Mouse (Mus musculus) heart, embryonic 12.5 days (tissue): ENCODE results near the gene Ilf3. TPM values are rescaled to one million over a fixed set of nuclear protein-coding genes. Genes with fewer than 3 reads are reported as not detected.
"Not testable (repeated sequence)": the region's sequence is repeated elsewhere in the genome, so short reads cannot be mapped to it uniquely, and the experiment has no call there.

Source experiments
- ATAC-seq: fragments of 200-750 bp; cut with Nextera tagmentation; 2 replicates; pipeline ENCODE4 v1.8.0; 2017; ENCODE audit warnings: moderate TSS enrichment, moderate library complexity; ENCODE audit not compliant: insufficient number of reproducible peaks, low FRiP score
- H3K27ac ChIP-seq: fragments of 300-500 bp; sonication (generic); 2 replicates; pipeline ENCODE4 v1.5.1; 2016; ENCODE audit warnings: mild to moderate bottlenecking, moderate library complexity; ENCODE audit not compliant: poor library complexity, severe bottlenecking
- H3K27me3 ChIP-seq: fragments of 300-500 bp; sonication (generic); replicated peaks from 2 replicates; pipeline ENCODE4 v1.6.1; 2016; ENCODE audit warnings: mild to moderate bottlenecking, moderate library complexity
- H3K36me3 ChIP-seq: fragments of 300-500 bp; sonication (generic); 2 replicates; pipeline ENCODE4 v1.6.1; 2016; ENCODE audit warnings: mild to moderate bottlenecking, moderate library complexity
- H3K4me1 ChIP-seq: fragments of 300-500 bp; sonication (generic); replicated peaks from 2 replicates; pipeline ENCODE4 v1.6.1; 2016; ENCODE audit warnings: mild to moderate bottlenecking
- H3K4me2 ChIP-seq: fragments of 300-500 bp; sonication (generic); 2 replicates; pipeline ENCODE4 v1.6.1; 2016; ENCODE audit warnings: mild to moderate bottlenecking, moderate library complexity
- H3K4me3 ChIP-seq: fragments of 300-500 bp; sonication (generic); 2 replicates; pipeline ENCODE4 v1.5.1; 2016; ENCODE audit warnings: mild to moderate bottlenecking
- H3K9ac ChIP-seq: fragments of 300-500 bp; sonication (generic); 2 replicates; pipeline ENCODE4 v1.6.1; 2016; ENCODE audit warnings: mild to moderate bottlenecking, moderate library complexity
- H3K9me3 ChIP-seq: fragments of 300-500 bp; sonication (generic); replicated peaks from 2 replicates; pipeline ENCODE4 v1.6.1; 2016; ENCODE audit warnings: mild to moderate bottlenecking, moderate library complexity
- WGBS: fragments of 180-500 bp; shearing (Covaris S2); methylation state at CpG from one replicate; pipeline ENCODE4 v1.1.7; 2016; 5-methylcytosine and 5-hydroxymethylcytosine counted together
- polyA plus RNA-seq: library from polyadenylated mRNA; unstranded; fragments of >200 nt; fragmentation: Nextera tagmentation; extraction: Ambion mirVana; gene quantifications from 2 replicates; pipeline ENCODE4 v1.2.1, GENCODE M21; 2016

Gene Ilf3
- polyA plus RNA-seq: 139 and 142 TPM in 2 replicates

DNA sequence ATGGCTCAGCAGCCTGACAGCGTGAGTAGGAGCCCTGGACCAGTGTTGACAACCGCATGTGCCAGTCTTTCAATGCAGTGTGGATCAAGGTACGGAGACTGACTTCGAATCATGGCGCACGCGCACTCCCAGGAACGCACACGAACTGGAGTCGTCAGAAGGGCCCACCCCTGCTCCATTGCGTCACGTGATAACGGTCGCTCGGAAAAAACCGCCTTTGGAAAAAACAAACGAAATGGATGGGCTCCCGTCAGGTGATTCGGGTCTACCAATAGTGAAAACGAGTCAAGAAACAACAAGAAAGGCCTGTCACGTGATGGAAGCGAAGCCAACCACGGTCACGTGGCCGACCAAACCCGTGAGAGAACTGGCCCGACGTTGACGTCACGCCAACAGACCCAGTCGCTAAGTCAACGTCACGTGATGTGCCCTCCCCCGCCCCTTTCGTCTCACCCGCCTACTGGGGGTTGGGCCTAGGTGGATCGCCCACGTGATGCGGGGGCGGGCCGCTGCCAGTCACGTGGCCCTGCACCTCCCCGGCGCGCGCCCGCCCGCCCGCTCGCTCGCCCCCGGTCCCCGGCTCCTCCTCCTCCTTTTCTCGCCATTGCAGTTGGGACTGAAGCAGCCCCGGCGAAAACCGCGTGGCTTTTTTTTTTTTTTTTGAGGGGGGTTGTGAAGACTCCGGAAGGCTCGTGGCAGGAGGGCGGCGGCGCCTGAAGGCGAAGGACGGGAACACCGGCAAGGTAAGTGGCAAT is at the start of gene Ilf3:
Gene Ilf3 (plus strand): TSS at position 515 of the 755 bp plus-strand sequence.
- Histone ChIP-seq H3K27me3 (peaks cover 5% of the 10 kb centered on the region; the same call in 1 of the 2 replicates), H3K4me2 (peak within 1 kb of the TSS; percentile 90), H3K36me3 (peaks cover 10% of the 10 kb centered on the region), H3K4me3 (peak within 1 kb of the TSS; percentile 89), H3K4me1 (peaks cover 22% of the 10 kb centered on the region), H3K9me3 (no peaks in the 10 kb centered on the region), H3K27ac (peak within 1 kb of the TSS; percentile 85), H3K9ac (peak within 1 kb of the TSS; percentile 88)
- under 1% methylated on average over 62 of the region's 66 CpGs for WGBS
- peak; percentile 93 for ATAC-seq

DNA sequence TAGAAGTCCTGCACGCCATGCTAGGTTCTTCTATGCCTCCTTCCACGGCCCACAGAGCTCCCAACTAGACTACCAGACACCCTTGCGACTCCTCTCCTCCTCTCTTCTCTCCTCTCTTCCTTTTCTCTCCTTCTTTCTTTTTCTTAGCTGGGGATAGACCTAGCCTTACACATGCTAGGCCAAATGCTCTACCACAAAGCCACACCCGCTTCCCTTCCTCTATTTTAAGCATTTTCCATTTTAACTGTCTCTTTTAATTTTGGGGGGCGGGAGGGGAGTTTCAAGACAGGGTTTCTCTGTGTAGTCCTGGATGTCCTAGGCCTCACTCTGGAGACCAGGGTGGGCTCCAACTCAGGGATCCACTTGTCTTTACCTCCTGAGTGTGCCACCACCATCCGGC is 48.9 kb upstream of the Ilf3 start:
- no peaks in the 10 kb centered on the region for H3K27me3 ChIP-seq
- 86% methylated on average over 6 of the region's 6 CpGs for WGBS
- H3K4me3 ChIP-seq: no peak overlapping the region
- H3K4me1 ChIP-seq: peaks cover 18% of the 10 kb centered on the region
- no peak overlapping the region for H3K9ac ChIP-seq
- H3K36me3 ChIP-seq: no peaks in the 10 kb centered on the region
- H3K27ac ChIP-seq: no peak overlapping the region
- no peak for ATAC-seq
- no peak overlapping the region for H3K4me2 ChIP-seq
- H3K9me3 ChIP-seq: no peaks in the 10 kb centered on the region

DNA sequence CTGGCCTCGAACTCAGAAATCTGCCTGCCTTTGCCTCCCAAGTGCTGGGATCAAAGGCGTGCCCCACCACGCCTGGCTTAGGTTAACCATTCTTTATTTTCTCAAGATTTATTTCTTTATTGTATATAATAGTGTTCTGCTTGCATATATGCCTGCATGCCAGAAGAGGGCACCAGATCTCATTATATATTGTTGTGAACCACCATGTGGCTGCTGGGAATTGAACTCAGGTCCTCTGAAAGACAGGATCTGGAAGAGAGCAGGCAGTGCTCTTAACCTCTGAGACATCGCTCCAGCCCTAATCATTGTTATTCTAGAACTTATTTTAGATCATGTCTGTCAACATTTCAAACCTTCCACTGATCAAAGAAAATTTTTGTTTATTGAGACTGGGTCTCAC is 48.2 kb upstream of the Ilf3 start:
- no peak overlapping the region for H3K27ac ChIP-seq
- WGBS: 87% methylated on average over 4 of the region's 4 CpGs
- H3K4me3 ChIP-seq: no peak overlapping the region
- H3K9ac ChIP-seq: no peak overlapping the region
- H3K4me1 ChIP-seq: peaks cover 23% of the 10 kb centered on the region
- H3K4me2 ChIP-seq: no peak overlapping the region
- H3K9me3 ChIP-seq: no peaks in the 10 kb centered on the region
- peaks cover 4% of the 10 kb centered on the region for H3K36me3 ChIP-seq
- no peak for ATAC-seq
- no peaks in the 10 kb centered on the region for H3K27me3 ChIP-seq

DNA sequence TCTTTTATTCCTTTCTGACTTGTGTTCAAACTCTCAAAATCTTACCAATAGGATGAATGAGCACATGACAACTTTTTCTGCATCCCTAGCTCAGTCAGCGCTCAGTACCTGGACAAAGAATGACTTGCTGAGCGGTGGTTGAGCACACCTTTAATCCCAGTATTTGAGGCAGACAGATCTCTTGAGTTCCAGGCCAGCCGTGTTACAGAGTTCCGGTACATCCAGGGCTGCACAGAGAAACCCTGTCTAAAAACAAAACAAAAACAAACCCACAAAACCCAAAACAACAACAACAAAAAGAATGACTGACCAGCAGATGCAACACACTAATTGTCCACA is 47.4 kb upstream of the Ilf3 start:
- no peaks in the 10 kb centered on the region for H3K27me3 ChIP-seq
- H3K27ac ChIP-seq: no peak overlapping the region
- H3K9me3 ChIP-seq: no peaks in the 10 kb centered on the region
- WGBS: 32% methylated on average over 4 of the region's 4 CpGs
- peak overlapping the region; percentile 73 for H3K4me3 ChIP-seq
- peak overlapping the region; percentile 96 for H3K4me2 ChIP-seq
- no peak overlapping the region for H3K9ac ChIP-seq
- no peak; the same call in 1 of the 2 replicates for ATAC-seq
- H3K36me3 ChIP-seq: peaks cover 10% of the 10 kb centered on the region
- H3K4me1 ChIP-seq: peaks cover 24% of the 10 kb centered on the region

DNA sequence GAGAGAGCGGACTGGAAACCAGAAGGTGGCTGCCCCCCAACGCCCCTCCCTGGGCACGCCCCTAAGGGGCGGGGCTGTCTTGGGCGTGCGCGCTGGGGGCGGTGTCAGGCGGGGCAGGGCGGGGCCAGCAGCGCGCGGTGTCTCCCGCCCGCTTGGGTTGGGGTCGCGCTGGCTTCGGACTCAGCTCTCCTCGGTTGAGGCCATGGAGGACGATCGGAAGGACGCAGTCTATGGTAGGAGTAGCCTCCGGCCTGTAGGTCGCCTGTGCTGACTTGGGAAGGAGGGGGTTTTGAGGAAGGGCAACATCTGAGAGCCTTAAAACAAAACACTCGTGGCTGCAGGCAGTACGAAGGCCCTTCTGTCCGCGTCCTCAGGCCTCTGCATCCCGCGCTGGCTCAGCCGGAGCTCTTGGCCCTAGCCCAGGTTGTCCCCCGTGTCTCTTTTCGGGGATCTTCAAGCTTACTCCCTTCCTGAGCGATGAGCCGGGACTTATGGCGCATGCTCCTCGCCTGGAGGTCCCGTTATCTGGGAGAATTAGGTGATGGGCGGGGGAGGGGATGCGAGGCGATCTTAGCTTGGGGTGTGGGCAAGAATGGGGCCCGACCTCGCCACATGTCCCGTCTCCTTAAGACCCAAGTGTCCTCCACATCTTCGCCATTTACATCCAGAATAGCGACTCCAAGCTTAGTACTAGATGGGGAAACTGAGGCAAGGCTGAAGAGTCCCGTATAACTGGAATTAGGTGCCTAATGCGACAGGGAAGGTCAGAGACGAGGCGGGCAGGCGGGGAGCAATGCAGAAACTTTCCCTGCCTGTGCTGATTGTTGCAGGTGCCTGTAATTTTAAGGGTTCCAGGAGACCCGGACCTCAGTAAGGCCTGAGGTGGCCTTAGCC is 46.8 kb upstream of the Ilf3 start, which contains the start of gene Slc44a2:
Gene Slc44a2 (plus strand): TSS at position 80 of the 894 bp plus-strand sequence.
- ATAC-seq: peak; percentile 97
- under 1% methylated on average over 52 of the region's 52 CpGs for WGBS
- H3K27ac ChIP-seq: peak within 1 kb of the TSS; percentile 62

DNA sequence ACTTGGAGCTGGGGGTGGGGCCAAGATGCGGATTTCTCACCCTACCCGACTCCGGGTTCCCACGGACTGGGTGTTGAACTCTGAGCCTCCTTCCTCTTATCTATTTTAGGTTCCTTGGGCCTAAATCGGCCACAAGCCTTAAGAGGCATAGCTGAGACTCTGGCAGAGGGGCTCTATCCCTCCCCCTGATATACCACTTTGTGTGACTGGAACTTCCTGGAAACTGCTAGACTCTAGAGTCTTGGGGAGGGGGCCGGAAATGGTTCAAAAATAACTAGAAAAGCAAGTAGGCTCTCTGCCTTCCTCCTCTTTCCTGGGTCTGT is 46.2 kb upstream of the Ilf3 start:
- H3K9me3 ChIP-seq: no peaks in the 10 kb centered on the region
- peaks cover 28% of the 10 kb centered on the region for H3K4me1 ChIP-seq
- no peaks in the 10 kb centered on the region for H3K27me3 ChIP-seq
- H3K27ac ChIP-seq: peak overlapping the region; percentile 62
- peaks cover 15% of the 10 kb centered on the region for H3K36me3 ChIP-seq
- peak overlapping the region; percentile 96 for H3K4me2 ChIP-seq
- peak; percentile 59 for ATAC-seq
- peak overlapping the region; percentile 89 for H3K9ac ChIP-seq
- WGBS: 7% methylated on average over 6 of the region's 6 CpGs
- H3K4me3 ChIP-seq: peak overlapping the region; percentile 73

More for the DNA sequence above, 46.8 kb upstream of the Ilf3 start, which contains the start of gene Slc44a2:
- H3K27me3 ChIP-seq: no peaks in the 10 kb centered on the region
- H3K4me1 ChIP-seq: peaks cover 27% of the 10 kb centered on the region
- peaks cover 14% of the 10 kb centered on the region for H3K36me3 ChIP-seq
- H3K4me2 ChIP-seq: peak within 1 kb of the TSS; percentile 96
- peak within 1 kb of the TSS; percentile 73 for H3K4me3 ChIP-seq
- H3K9ac ChIP-seq: peak within 1 kb of the TSS; percentile 89
- H3K9me3 ChIP-seq: no peaks in the 10 kb centered on the region

DNA sequence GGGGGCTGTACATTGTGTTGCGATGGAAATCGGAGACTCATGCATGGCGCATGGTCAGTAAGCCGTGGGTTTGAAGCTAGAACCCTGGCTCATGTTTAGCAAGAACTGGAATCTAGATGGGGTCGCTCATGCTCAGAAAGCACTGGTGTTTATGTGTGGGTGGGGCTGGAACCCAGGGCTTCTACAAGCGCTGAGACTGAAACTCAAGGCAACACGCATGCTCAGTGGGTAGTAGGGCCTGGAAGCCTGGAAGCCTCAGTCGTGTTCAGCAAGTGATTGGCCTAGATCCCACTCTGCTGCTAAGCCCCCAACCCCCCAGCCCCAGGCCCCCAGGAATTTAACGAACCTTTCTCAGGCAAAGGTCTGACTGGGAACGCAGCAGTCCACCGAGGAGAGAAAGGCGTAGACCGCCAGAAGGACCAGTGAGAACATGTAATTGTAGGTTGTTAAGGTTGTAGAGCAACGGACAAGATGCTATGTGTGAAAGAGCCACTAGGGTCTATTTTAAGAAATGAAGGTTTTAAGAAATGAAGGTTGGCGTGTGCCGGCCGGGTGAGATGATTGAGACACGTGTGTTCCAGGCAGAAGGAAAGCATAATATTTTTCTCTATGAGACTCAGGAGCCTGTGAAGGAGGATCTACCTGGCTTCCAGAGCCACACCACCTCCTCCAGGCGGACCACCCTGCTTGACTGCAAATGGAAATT is 45.3 kb upstream of the Ilf3 start:
- Histone ChIP-seq H3K27ac (peak overlapping the region; percentile 62; the same call in 1 of the 2 replicates), H3K4me3 (peak overlapping the region; percentile 73)

DNA sequence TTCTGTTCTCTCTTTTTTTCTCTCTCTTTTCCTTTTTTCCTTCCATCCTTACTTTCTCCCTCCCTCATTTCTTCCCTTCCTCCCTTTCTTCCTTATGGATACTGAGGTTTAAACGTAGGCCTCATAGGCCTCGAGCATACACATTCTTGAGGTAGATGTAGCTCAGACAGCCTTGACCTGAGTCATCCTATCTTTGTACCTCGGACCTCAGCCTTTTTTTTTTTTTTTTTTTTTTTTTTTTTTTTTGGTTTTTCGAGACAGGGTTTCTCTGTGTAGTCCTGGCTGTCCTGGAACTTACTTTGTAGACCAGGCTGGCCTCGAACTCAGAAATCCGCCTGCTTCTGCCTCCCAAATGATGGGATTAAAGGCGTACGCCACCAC is 44.8 kb upstream of the Ilf3 start:
- not testable (repeated sequence) for H3K27me3 ChIP-seq, H3K9me3 ChIP-seq, H3K9ac ChIP-seq, H3K27ac ChIP-seq, ATAC-seq, H3K4me3 ChIP-seq
- Histone ChIP-seq H3K36me3 (peaks cover 15% of the 10 kb centered on the region), H3K4me1 (peaks cover 34% of the 10 kb centered on the region), H3K4me2 (peak overlapping the region; percentile 96; the same call in 1 of the 2 replicates)
- 79% methylated on average over 8 of the region's 8 CpGs for WGBS

More for the DNA sequence above, 45.3 kb upstream of the Ilf3 start:
- peaks cover 29% of the 10 kb centered on the region for H3K4me1 ChIP-seq
- peak overlapping the region; percentile 89; the same call in 1 of the 2 replicates for H3K9ac ChIP-seq
- H3K36me3 ChIP-seq: peaks cover 15% of the 10 kb centered on the region
- no peaks in the 10 kb centered on the region for H3K9me3 ChIP-seq
- no peak for ATAC-seq
- WGBS: 78% methylated on average over 19 of the region's 19 CpGs
- H3K27me3 ChIP-seq: no peaks in the 10 kb centered on the region
- H3K4me2 ChIP-seq: peak overlapping the region; percentile 96

DNA sequence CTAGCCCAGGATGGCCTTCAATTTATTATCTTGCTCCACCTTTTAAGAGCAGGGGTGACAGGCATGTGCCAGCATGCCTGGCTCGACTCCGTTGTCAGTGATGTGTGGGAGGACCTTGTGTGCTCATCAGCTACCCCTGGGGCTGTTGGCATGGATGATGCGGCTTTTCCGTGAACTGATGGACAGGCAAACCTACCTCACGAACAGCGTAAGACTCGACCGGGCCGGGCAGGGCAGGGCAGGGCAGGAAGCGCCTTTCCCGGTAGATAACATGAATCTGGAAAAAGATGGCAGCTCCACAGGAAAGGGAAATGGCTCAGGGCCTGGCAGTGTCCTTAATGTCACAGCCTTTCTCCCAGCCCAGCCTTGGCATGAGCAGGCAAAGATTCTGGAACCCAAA is 43.4 kb upstream of the Ilf3 start:
- peaks cover 15% of the 10 kb centered on the region for H3K36me3 ChIP-seq
- WGBS: 69% methylated on average over 11 of the region's 11 CpGs
- H3K4me2 ChIP-seq: no peak overlapping the region
- H3K4me3 ChIP-seq: no peak overlapping the region
- no peak overlapping the region for H3K27ac ChIP-seq
- ATAC-seq: no peak
- no peak overlapping the region for H3K9ac ChIP-seq
- no peaks in the 10 kb centered on the region for H3K9me3 ChIP-seq
- peaks cover 46% of the 10 kb centered on the region for H3K4me1 ChIP-seq
- no peaks in the 10 kb centered on the region for H3K27me3 ChIP-seq

DNA sequence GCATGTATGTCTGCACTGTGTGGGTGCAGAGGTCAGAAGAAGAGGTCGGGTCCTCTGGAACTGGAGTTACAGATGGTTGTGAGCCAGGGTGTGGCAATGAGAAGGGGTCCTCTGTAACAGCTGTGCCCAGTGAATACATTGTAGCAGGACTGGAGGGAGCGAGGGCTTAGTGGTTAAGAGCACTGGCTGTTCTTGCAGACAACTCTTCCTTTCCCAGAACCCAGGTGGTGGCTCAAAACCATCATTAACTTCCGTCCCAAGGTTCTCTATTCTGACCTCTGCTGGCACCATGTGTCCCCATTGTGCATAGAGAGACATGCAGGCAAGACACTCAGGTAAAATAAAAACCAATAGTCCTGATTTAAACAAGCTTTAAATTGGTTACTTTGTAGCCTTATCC is 40.1 kb upstream of the Ilf3 start:
- H3K27me3 ChIP-seq: no peaks in the 10 kb centered on the region
- H3K4me1 ChIP-seq: peaks cover 56% of the 10 kb centered on the region
- H3K9ac ChIP-seq: no peak overlapping the region
- ATAC-seq: no peak
- H3K36me3 ChIP-seq: peaks cover 15% of the 10 kb centered on the region
- WGBS: 84% methylated on average over 3 of the region's 3 CpGs
- no peak overlapping the region for H3K4me3 ChIP-seq
- H3K4me2 ChIP-seq: no peak overlapping the region
- no peak overlapping the region for H3K27ac ChIP-seq
- no peaks in the 10 kb centered on the region for H3K9me3 ChIP-seq

DNA sequence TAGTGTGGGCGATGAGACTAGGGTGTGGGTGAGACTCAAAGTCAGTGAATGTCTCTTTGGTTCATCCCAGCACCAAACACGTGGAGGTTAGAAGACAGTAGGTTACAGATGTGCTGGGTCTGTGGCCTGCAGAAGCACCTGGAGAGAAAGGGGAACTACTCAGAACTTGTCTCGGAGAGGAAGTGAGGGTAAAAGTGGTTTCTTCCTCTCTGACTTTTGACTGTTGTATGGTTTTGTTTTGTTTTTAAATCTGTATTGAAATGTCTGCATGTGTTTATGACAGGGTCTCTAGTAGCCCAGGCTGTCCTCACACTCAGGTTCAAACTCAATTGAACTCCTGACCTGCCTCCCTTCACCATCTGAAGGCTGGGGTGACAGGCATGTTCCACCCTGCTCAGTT is 39.6 kb upstream of the Ilf3 start:
- Histone ChIP-seq H3K27me3 (no peaks in the 10 kb centered on the region), H3K9ac (no peak overlapping the region), H3K4me1 (peaks cover 58% of the 10 kb centered on the region), H3K4me3 (no peak overlapping the region), H3K36me3 (peaks cover 15% of the 10 kb centered on the region), H3K27ac (no peak overlapping the region), H3K9me3 (no peaks in the 10 kb centered on the region), H3K4me2 (no peak overlapping the region)
- 78% methylated on average over 3 of the region's 3 CpGs for WGBS
- ATAC-seq: no peak
